Mouse (Mus musculus) adrenal gland, postnatal 14 days (tissue): ENCODE data around the gene Flrt1. TPM values are rescaled to one million over a fixed set of nuclear protein-coding genes. Genes with fewer than 3 reads are reported as not detected.
"Not testable (repeated sequence)": the region's sequence is repeated elsewhere in the genome, so short reads cannot be mapped to it uniquely, and the experiment has no call there.

Experiments used
- DNase-seq: peaks from one replicate; pipeline ENCODE4 v3.0.0; 2021; ENCODE audit warnings: mixed read lengths
- total RNA-seq: library from RNA; stranded (reverse); gene quantifications from 2 replicates; pipeline ENCODE4 v1.2.3, GENCODE M21; 2021

The Flrt1 gene
- total RNA-seq, 1 experiment from 2014 or later = 1.5 TPM

- peak; percentile 57 for DNase-seq
Observed at GRCm38 (mm10) chr19:7068661-7069531, 36.6 kb downstream of the Flrt1 start.

- peak; percentile 89 for DNase-seq
Observed at GRCm38 (mm10) chr19:7068136-7068535, 37.4 kb downstream of the Flrt1 start.

GRCm38 (mm10) chr19:7067344-7068050 lies 38.0 kb downstream of the Flrt1 start:
- no peak for DNase-seq

- no peak for DNase-seq
Observed at GRCm38 (mm10) chr19:7066828-7067342, 38.6 kb downstream of the Flrt1 start.

- peak; percentile 65 for DNase-seq
Observed at GRCm38 (mm10) chr19:7066034-7066827, 39.3 kb downstream of the Flrt1 start.

- DNase-seq = peak; percentile 93
Observed at GRCm38 (mm10) chr19:7064571-7064970, 41.0 kb downstream of the Flrt1 start.

GRCm38 (mm10) chr19:7062916-7063315 lies 42.6 kb downstream of the Flrt1 start:
- peak; percentile 41 for DNase-seq

GRCm38 (mm10) chr19:7062110-7062509 lies 43.4 kb downstream of the Flrt1 start:
- no peak for DNase-seq

GRCm38 (mm10) chr19:7058541-7058940 lies 47.0 kb downstream of the Flrt1 start:
- DNase-seq = no peak

- DNase-seq = peak; percentile 93
Observed at GRCm38 (mm10) chr19:7057722-7058207, 47.8 kb downstream of the Flrt1 start.

- DNase-seq = peak; percentile 84
Observed at GRCm38 (mm10) chr19:7057126-7057721, 48.3 kb downstream of the Flrt1 start.

- peak; percentile 84 for DNase-seq
Observed at GRCm38 (mm10) chr19:7056248-7057087, 49.1 kb downstream of the Flrt1 start, which contains the start of gene Macrod1. Gene Macrod1 (plus strand): TSS chr19:7056810.

GRCm38 (mm10) chr19:7055173-7055572 lies 50.4 kb downstream of the Flrt1 start:
- DNase-seq = peak; percentile 51

GRCm38 (mm10) chr19:7054772-7055171 lies 50.8 kb downstream of the Flrt1 start:
- peak; percentile 50 for DNase-seq

GRCm38 (mm10) chr19:7053382-7053781 lies 52.1 kb downstream of the Flrt1 start:
- not testable (repeated sequence) for DNase-seq

GRCm38 (mm10) chr19:7044706-7045105 lies 60.8 kb downstream of the Flrt1 start:
- DNase-seq = no peak

GRCm38 (mm10) chr19:7044279-7044678 lies 61.2 kb downstream of the Flrt1 start:
- no peak for DNase-seq
